Mouse (Mus musculus) liver, adult 2 months (tissue): ENCODE data around the gene Acly. TPM values are rescaled to one million over a fixed set of nuclear protein-coding genes. Genes with fewer than 3 reads are reported as not detected.

ENCODE experiments used
- DNase-seq: peaks from one replicate; pipeline ENCODE4 v3.0.0-alpha.2; 2011; ENCODE audit warnings: low read depth, low spot score; ENCODE audit errors: extremely low read depth
- H3K27ac ChIP-seq: fragments of 200-500 bp; replicated peaks from 2 replicates; pipeline ENCODE4 v1.5.1; 2012; ENCODE audit warnings: low read depth, mild to moderate bottlenecking, control low read depth, inconsistent platforms, low read length; ENCODE audit not compliant: insufficient read depth
- H3K27me3 ChIP-seq: fragments of 200-500 bp; 2 replicates; pipeline ENCODE4 v1.6.1; 2012; ENCODE audit warnings: mild to moderate bottlenecking, moderate library complexity, low read length, inconsistent platforms; ENCODE audit not compliant: control insufficient read depth, insufficient read depth
- H3K36me3 ChIP-seq: fragments of 200-500 bp; 2 replicates; pipeline ENCODE4 v1.6.1; 2012; ENCODE audit warnings: low read length, inconsistent platforms; ENCODE audit not compliant: control insufficient read depth, insufficient read depth
- H3K4me1 ChIP-seq: fragments of 200-500 bp; 2 replicates; pipeline ENCODE4 v1.6.1; 2011; ENCODE audit warnings: low read length; ENCODE audit not compliant: control insufficient read depth, insufficient read depth
- H3K4me3 ChIP-seq: fragments of 200-500 bp; 2 replicates; pipeline ENCODE4 v1.5.1; 2011; ENCODE audit warnings: low read depth, mild to moderate bottlenecking, control low read depth, low read length, moderate library complexity; ENCODE audit not compliant: insufficient read depth
- H3K79me2 ChIP-seq: fragments of 200-500 bp; 2 replicates; pipeline ENCODE4 v1.6.1; 2012; ENCODE audit warnings: inconsistent platforms, mild to moderate bottlenecking, low read length, moderate library complexity; ENCODE audit not compliant: control insufficient read depth, insufficient read depth
- H3K9ac ChIP-seq: fragments of 200-500 bp; 2 replicates; pipeline ENCODE4 v1.6.1; 2012; ENCODE audit warnings: low read depth, mild to moderate bottlenecking, control low read depth, inconsistent platforms, low read length
- CTCF ChIP-seq: fragments of 200-500 bp; IDR thresholded peaks from 2 replicates; pipeline ENCODE4 v1.5.1; 2011; ENCODE audit warnings: low read depth, low read length, control low read depth
- POLR2A ChIP-seq: fragments of 200-500 bp; IDR thresholded peaks from 2 replicates; pipeline ENCODE4 v1.6.1; 2011; ENCODE audit warnings: low read length, control low read depth; ENCODE audit not compliant: insufficient read depth; ENCODE audit errors: extremely low read depth
- WGBS: fragments of 180-500 bp; shearing (Covaris S2); methylation state at CpG from one replicate; pipeline ENCODE4 v1.1.7; 2018; 5-methylcytosine and 5-hydroxymethylcytosine counted together
- polyA plus RNA-seq: library from polyadenylated mRNA; depleted of rRNA; stranded (reverse); fragments of >200 nt; gene quantifications from 2 replicates; pipeline ENCODE4 v1.2.3, GENCODE M21; 2012; rRNA removed
- total RNA-seq: library from RNA; depleted of rRNA; stranded (reverse); fragments of >200 nt; gene quantifications from 2 replicates; pipeline ENCODE4 v1.2.3, GENCODE M21; 2014; rRNA removed

Gene Acly
- total and polyA plus RNA-seq, 2 experiments = 124 to 205 TPM

DNA sequence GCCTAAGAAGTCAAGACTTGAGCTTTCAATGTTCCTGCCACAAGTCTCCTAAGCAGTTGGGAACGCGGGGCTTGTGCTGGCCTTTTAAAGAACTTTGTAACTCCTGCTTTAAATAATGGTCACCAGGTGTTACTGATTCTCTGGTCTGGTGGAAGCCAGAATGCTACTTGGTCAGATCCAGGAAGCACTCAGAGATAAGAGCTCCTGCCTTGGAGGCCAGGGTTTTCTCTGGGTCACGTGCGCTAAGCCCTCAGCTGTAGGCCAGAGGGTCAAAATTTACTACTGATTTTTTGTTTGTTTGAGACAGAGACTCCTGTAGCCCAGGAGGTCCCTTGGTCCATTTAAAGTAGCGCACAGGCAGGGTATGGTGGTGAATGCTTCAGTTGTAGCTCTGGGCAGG, 95.8 kb downstream of the Acly start:
- Histone ChIP-seq H3K36me3 (no peaks in the 10 kb centered on the region), H3K27ac (no peak overlapping the region), H3K4me1 (no peaks in the 10 kb centered on the region), H3K4me3 (no peak overlapping the region), H3K27me3 (no peaks in the 10 kb centered on the region), H3K79me2 (no peaks in the 10 kb centered on the region), H3K9ac (no peak overlapping the region)
- WGBS = 91% methylated on average over 5 of the region's 5 CpGs
- no peak for TF ChIP-seq CTCF
- TF ChIP-seq POLR2A = no peak
- no peak for DNase-seq

DNA sequence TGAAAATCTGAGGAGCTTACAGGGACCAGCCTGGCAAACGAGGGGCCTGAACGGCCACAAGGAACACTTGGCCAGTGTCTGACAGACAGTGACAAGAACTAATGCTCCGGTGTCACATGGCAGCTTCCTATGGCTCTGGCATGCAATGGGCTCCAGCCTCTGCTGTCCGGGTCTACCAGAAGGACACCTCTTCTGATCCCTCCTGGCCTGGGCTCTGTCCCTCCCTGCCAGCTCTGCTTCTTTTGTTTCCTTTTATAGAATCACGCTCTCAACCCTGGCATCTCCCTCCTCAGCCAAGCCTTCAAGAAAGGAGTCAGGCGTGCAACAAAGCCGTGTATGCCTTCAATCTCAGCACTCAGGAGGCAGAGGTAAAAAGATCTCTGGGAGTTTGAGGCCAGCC, 97.7 kb downstream of the Acly start:
- H3K36me3 ChIP-seq = no peaks in the 10 kb centered on the region
- no peaks in the 10 kb centered on the region for H3K4me1 ChIP-seq
- WGBS = 95% methylated on average over 7 of the region's 7 CpGs
- no peaks in the 10 kb centered on the region for H3K79me2 ChIP-seq
- no peak overlapping the region for H3K9ac ChIP-seq
- H3K27me3 ChIP-seq = no peaks in the 10 kb centered on the region
- DNase-seq = no peak
- H3K4me3 ChIP-seq = no peak overlapping the region
- no peak for TF ChIP-seq POLR2A
- no peak for TF ChIP-seq CTCF
- no peak overlapping the region for H3K27ac ChIP-seq

DNA sequence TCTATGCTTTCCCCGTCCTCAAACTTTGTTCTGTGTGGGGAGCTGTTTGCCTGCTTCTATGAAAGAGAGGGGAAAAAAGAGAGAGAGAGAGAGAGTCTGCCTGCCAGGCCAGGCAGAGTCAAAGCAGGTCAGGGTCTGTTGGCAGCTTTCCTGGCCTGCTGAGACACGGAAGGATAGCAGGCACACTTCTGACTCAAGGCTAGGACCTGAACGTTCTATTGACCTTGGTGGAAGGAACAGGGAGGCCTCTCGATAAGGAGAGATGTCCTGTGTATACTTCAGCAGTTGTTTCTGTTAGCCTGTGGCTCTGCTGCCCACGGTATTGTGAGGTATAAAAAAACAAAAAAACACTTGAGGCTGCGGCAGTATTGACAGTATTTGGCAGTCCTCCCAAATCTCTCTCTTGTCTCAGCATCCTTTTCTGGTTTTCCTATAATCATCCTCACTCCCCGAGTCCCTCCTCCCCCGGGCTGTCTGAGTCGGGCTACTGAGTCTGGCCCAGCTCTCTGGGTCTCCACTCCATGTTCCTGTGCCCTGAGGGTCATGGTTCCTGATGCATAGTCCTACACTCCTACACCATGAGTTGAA, 99.1 kb downstream of the Acly start:
- Histone ChIP-seq H3K4me3 (no peak overlapping the region), H3K27ac (no peak overlapping the region), H3K9ac (no peak overlapping the region), H3K36me3 (no peaks in the 10 kb centered on the region), H3K4me1 (no peaks in the 10 kb centered on the region), H3K79me2 (no peaks in the 10 kb centered on the region), H3K27me3 (no peaks in the 10 kb centered on the region)
- DNase-seq = no peak
- TF ChIP-seq POLR2A (no peak), CTCF (no peak)
- 57% methylated on average over 9 of the region's 9 CpGs for WGBS

DNA sequence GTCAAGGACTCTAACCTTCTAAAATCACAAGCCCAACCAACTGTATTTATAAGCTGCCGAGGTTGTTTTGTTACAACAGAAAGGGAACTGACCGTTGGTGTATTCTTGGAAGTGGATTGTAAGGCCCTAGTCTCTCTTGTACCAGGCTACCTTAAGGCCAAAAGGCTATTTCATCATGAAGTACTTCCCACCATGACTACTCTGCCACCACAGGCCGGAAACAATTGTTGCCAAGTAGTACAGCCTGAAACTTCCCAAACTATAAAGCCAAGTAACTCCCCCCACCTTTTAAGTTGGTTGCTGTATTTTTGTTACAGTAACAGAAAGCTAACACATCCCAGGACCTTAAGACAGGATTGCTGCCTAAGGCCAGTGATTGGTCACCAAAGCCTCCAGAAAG, 101.0 kb downstream of the Acly start:
- H3K36me3 ChIP-seq = no peaks in the 10 kb centered on the region
- H3K27me3 ChIP-seq = no peaks in the 10 kb centered on the region
- H3K9ac ChIP-seq = no peak overlapping the region
- no peaks in the 10 kb centered on the region for H3K4me1 ChIP-seq
- 84% methylated on average over 3 of the region's 3 CpGs for WGBS
- H3K27ac ChIP-seq = no peak overlapping the region
- TF ChIP-seq POLR2A (no peak), CTCF (no peak)
- H3K4me3 ChIP-seq = no peak overlapping the region
- DNase-seq = no peak
- no peaks in the 10 kb centered on the region for H3K79me2 ChIP-seq

Other genes starting within 250 kb of the Acly start
- gene Eif1, start 208.1 kb downstream of the Acly start, total RNA-seq = 145 and 210 TPM in 2 replicates
- gene Eif1, start 208.1 kb downstream of the Acly start, polyA plus RNA-seq = 86.6 and 104 TPM in 2 replicates
- gene Gast, start 193.6 kb downstream of the Acly start, total RNA-seq = not detected in 2 replicates
- not detected in 2 replicates for gene Gast, start 193.6 kb downstream of the Acly start, polyA plus RNA-seq
- 0.65 and 1.3 TPM in 2 replicates for gene Hap1, start 171.9 kb downstream of the Acly start, total RNA-seq
- 0.40 and 1.2 TPM in 2 replicates for gene Hap1, start 171.9 kb downstream of the Acly start, polyA plus RNA-seq
- 18.3 and 27.5 TPM in 2 replicates for gene Jup, start 130.2 kb downstream of the Acly start, total RNA-seq
- gene Jup, start 130.2 kb downstream of the Acly start, polyA plus RNA-seq = 69.5 and 86.0 TPM in 2 replicates
- 1.2 and 1.5 TPM in 2 replicates for gene P3h4, start 113.2 kb downstream of the Acly start, total RNA-seq
- gene P3h4, start 113.2 kb downstream of the Acly start, polyA plus RNA-seq = 0.81 and 1.2 TPM in 2 replicates
- 0.74 and 1.1 TPM in 2 replicates for gene Fkbp10, start 112.3 kb downstream of the Acly start, total RNA-seq
- gene Fkbp10, start 112.3 kb downstream of the Acly start, polyA plus RNA-seq = 1.7 and 1.9 TPM in 2 replicates
- gene Nt5c3b, start 86.2 kb downstream of the Acly start, total RNA-seq = 4.4 and 5.2 TPM in 2 replicates
- gene Nt5c3b, start 86.2 kb downstream of the Acly start, polyA plus RNA-seq = 3.9 and 4.8 TPM in 2 replicates
- gene Klhl10, start 86.1 kb downstream of the Acly start, total RNA-seq = 0.18 TPM in 1 of 2 replicates, not detected in the other
- 0.05 TPM in 1 of 2 replicates, not detected in the other for gene Klhl10, start 86.1 kb downstream of the Acly start, polyA plus RNA-seq
- 6.9 and 7.6 TPM in 2 replicates for gene Klhl11, start 55.3 kb downstream of the Acly start, total RNA-seq
- 1.1 and 1.6 TPM in 2 replicates for gene Klhl11, start 55.3 kb downstream of the Acly start, polyA plus RNA-seq
- gene Ttc25, start 17.6 kb upstream of the Acly start, total RNA-seq = 0.28 and 0.40 TPM in 2 replicates
- 0.04 and 0.05 TPM in 2 replicates for gene Ttc25, start 17.6 kb upstream of the Acly start, polyA plus RNA-seq
- gene Cnp, start 46.9 kb upstream of the Acly start, total RNA-seq = 10.1 and 11.6 TPM in 2 replicates
- gene Cnp, start 46.9 kb upstream of the Acly start, polyA plus RNA-seq = 11.0 and 17.3 TPM in 2 replicates
- gene Nkiras2, start 91.2 kb upstream of the Acly start, total RNA-seq = 13.7 and 16.0 TPM in 2 replicates
- gene Nkiras2, start 91.2 kb upstream of the Acly start, polyA plus RNA-seq = 32.0 and 33.4 TPM in 2 replicates
- 40.9 and 44.7 TPM in 2 replicates for gene Dnajc7, start 92.2 kb upstream of the Acly start, total RNA-seq
- gene Dnajc7, start 92.2 kb upstream of the Acly start, polyA plus RNA-seq = 16.1 and 16.7 TPM in 2 replicates
- gene Zfp385c, start 164.5 kb upstream of the Acly start, total RNA-seq = not detected in 2 replicates
- gene Zfp385c, start 164.5 kb upstream of the Acly start, polyA plus RNA-seq = not detected in 2 replicates
- 8.1 and 11.9 TPM in 2 replicates for gene Dhx58, start 176.3 kb upstream of the Acly start, total RNA-seq
- 9.2 and 16.3 TPM in 2 replicates for gene Dhx58, start 176.3 kb upstream of the Acly start, polyA plus RNA-seq
- gene Kat2a, start 184.5 kb upstream of the Acly start, total RNA-seq = 3.3 and 4.9 TPM in 2 replicates
- 16.1 and 18.9 TPM in 2 replicates for gene Kat2a, start 184.5 kb upstream of the Acly start, polyA plus RNA-seq
- not detected in 2 replicates for gene Hspb9, start 185.8 kb upstream of the Acly start, total RNA-seq
- gene Hspb9, start 185.8 kb upstream of the Acly start, polyA plus RNA-seq = not detected in 2 replicates
- gene Rab5c, start 210.2 kb upstream of the Acly start, total RNA-seq = 70.8 and 71.3 TPM in 2 replicates
- 140 and 149 TPM in 2 replicates for gene Rab5c, start 210.2 kb upstream of the Acly start, polyA plus RNA-seq
- not detected in 2 replicates for gene Kcnh4, start 231.9 kb upstream of the Acly start, total RNA-seq
- gene Kcnh4, start 231.9 kb upstream of the Acly start, polyA plus RNA-seq = not detected in 2 replicates
- not detected in 2 replicates for gene Hcrt, start 234.9 kb upstream of the Acly start, total RNA-seq
- gene Hcrt, start 234.9 kb upstream of the Acly start, polyA plus RNA-seq = not detected in 2 replicates
- gene Ghdc, start 243.0 kb upstream of the Acly start, total RNA-seq = 7.1 and 8.5 TPM in 2 replicates
- 17.0 and 17.5 TPM in 2 replicates for gene Ghdc, start 243.0 kb upstream of the Acly start, polyA plus RNA-seq